Mouse (Mus musculus): ENCODE measurements around the gene Pkd1l2. TPM values are rescaled to one million over a fixed set of nuclear protein-coding genes. Genes with fewer than 3 reads are reported as not detected.

Gene Pkd1l2
- polyA plus RNA-seq, 1 experiment from 2014 or later, result not detected

- no peaks in the 10 kb centered on the region for H3K27me3 ChIP-seq (replicated peaks; ENCODE audit: control insufficient read depth, insufficient read depth, low read length)
- no peaks in the 10 kb centered on the region for H3K36me3 ChIP-seq (ENCODE audit: control insufficient read depth, insufficient read depth, low read length)
- H3K4me3 ChIP-seq (ENCODE audit: low read depth, low read length), result no peak overlapping the region
- H3K4me1 ChIP-seq (replicated peaks; ENCODE audit: control insufficient read depth, insufficient read depth, low read length), result 0 out of 2 replicates have a peak, but pooled peaks cover 7% of the 10 kb centered on the region
- H3K4me2 ChIP-seq (ENCODE audit: low read length), result peak overlapping the region; percentile 30
- H3K9me3 ChIP-seq (ENCODE audit: control insufficient read depth, low read length), result no peaks in the 10 kb centered on the region
- H3K27ac ChIP-seq (ENCODE audit: low read depth), result peak overlapping the region; percentile 72
- ATAC-seq (replicated peaks; ENCODE audit: low FRiP score, low TSS enrichment, low read depth), result peak; percentile 78
- peak; percentile 90 for DNase-seq (ENCODE audit: low spot score)
- no peak overlapping the region for H3K9ac ChIP-seq (ENCODE audit: low read length)
- 18% methylated on average over 13 of the region's 13 CpGs for WGBS
These were observed 33.6 kb upstream of the Pkd1l2 start for GRCm38 (mm10) chr8:117115676-117116446.

- peak overlapping the region; percentile 30; the same call in 1 of the 2 replicates for H3K4me2 ChIP-seq (ENCODE audit: low read length)
- WGBS, result 30% methylated on average over 6 of the region's 6 CpGs
- ATAC-seq (replicated peaks; ENCODE audit: low FRiP score, low TSS enrichment, low read depth) (no peak), DNase-seq (ENCODE audit: low spot score) (no peak)
- no peak overlapping the region for H3K9ac ChIP-seq (ENCODE audit: low read length)
- no peaks in the 10 kb centered on the region for H3K27me3 ChIP-seq (replicated peaks; ENCODE audit: control insufficient read depth, insufficient read depth, low read length)
- H3K4me1 ChIP-seq (replicated peaks; ENCODE audit: control insufficient read depth, insufficient read depth, low read length), result 0 out of 2 replicates have a peak, but pooled peaks cover 7% of the 10 kb centered on the region
- H3K9me3 ChIP-seq (ENCODE audit: control insufficient read depth, low read length), result no peaks in the 10 kb centered on the region
- H3K36me3 ChIP-seq (ENCODE audit: control insufficient read depth, insufficient read depth, low read length), result no peaks in the 10 kb centered on the region
- H3K4me3 ChIP-seq (ENCODE audit: low read depth, low read length), result no peak overlapping the region
- H3K27ac ChIP-seq (ENCODE audit: low read depth), result peak overlapping the region; percentile 72
These were observed 32.8 kb upstream of the Pkd1l2 start for GRCm38 (mm10) chr8:117115094-117115493.

- ATAC-seq (replicated peaks; ENCODE audit: low FRiP score, low TSS enrichment, low read depth), result no peak; the same call in 1 of the 2 replicates
- 0 out of 2 replicates have a peak, but pooled peaks cover 2% of the 10 kb centered on the region for H3K9me3 ChIP-seq (ENCODE audit: control insufficient read depth, low read length)
- 0 out of 2 replicates have a peak, but pooled peaks cover 7% of the 10 kb centered on the region for H3K4me1 ChIP-seq (replicated peaks; ENCODE audit: control insufficient read depth, insufficient read depth, low read length)
- no peak overlapping the region for H3K4me3 ChIP-seq (ENCODE audit: low read depth, low read length)
- no peak for DNase-seq (ENCODE audit: low spot score)
- no peak overlapping the region for H3K9ac ChIP-seq (ENCODE audit: low read length)
- WGBS, result 60% methylated on average over 8 of the region's 8 CpGs
- H3K36me3 ChIP-seq (ENCODE audit: control insufficient read depth, insufficient read depth, low read length), result no peaks in the 10 kb centered on the region
- H3K27ac ChIP-seq (ENCODE audit: low read depth), result no peak overlapping the region
- H3K27me3 ChIP-seq (replicated peaks; ENCODE audit: control insufficient read depth, insufficient read depth, low read length), result no peaks in the 10 kb centered on the region
- H3K4me2 ChIP-seq (ENCODE audit: low read length), result no peak overlapping the region
These were observed 30.0 kb upstream of the Pkd1l2 start for GRCm38 (mm10) chr8:117112261-117112660.

GRCm38 (mm10) chr8:117111641-117112040 lies 29.4 kb upstream of the Pkd1l2 start:
- 65% methylated on average over 3 of the region's 3 CpGs for WGBS
- DNase-seq (ENCODE audit: low spot score) (no peak), ATAC-seq (replicated peaks; ENCODE audit: low FRiP score, low TSS enrichment, low read depth) (no peak)
- 0 out of 2 replicates have a peak, but pooled peaks cover 7% of the 10 kb centered on the region for H3K4me1 ChIP-seq (replicated peaks; ENCODE audit: control insufficient read depth, insufficient read depth, low read length)
- 0 out of 2 replicates have a peak, but pooled peaks cover 2% of the 10 kb centered on the region for H3K9me3 ChIP-seq (ENCODE audit: control insufficient read depth, low read length)
- no peaks in the 10 kb centered on the region for H3K27me3 ChIP-seq (replicated peaks; ENCODE audit: control insufficient read depth, insufficient read depth, low read length)
- no peak overlapping the region for H3K27ac ChIP-seq (ENCODE audit: low read depth)
- no peak overlapping the region for H3K4me2 ChIP-seq (ENCODE audit: low read length)
- H3K4me3 ChIP-seq (ENCODE audit: low read depth, low read length), result no peak overlapping the region
- no peaks in the 10 kb centered on the region for H3K36me3 ChIP-seq (ENCODE audit: control insufficient read depth, insufficient read depth, low read length)
- no peak overlapping the region for H3K9ac ChIP-seq (ENCODE audit: low read length)

- DNase-seq (ENCODE audit: low spot score) (peak; percentile 73), ATAC-seq (replicated peaks; ENCODE audit: low FRiP score, low TSS enrichment, low read depth) (no peak)
- no peak overlapping the region for H3K9ac ChIP-seq (ENCODE audit: low read length)
- H3K36me3 ChIP-seq (ENCODE audit: control insufficient read depth, insufficient read depth, low read length), result no peaks in the 10 kb centered on the region
- no peaks in the 10 kb centered on the region for H3K4me1 ChIP-seq (replicated peaks; ENCODE audit: control insufficient read depth, insufficient read depth, low read length)
- 50% methylated on average over 16 of the region's 16 CpGs for WGBS
- no peaks in the 10 kb centered on the region for H3K27me3 ChIP-seq (replicated peaks; ENCODE audit: control insufficient read depth, insufficient read depth, low read length)
- no peak overlapping the region for H3K4me2 ChIP-seq (ENCODE audit: low read length)
- H3K9me3 ChIP-seq (ENCODE audit: control insufficient read depth, low read length), result 0 out of 2 replicates have a peak, but pooled peaks cover 2% of the 10 kb centered on the region
- H3K4me3 ChIP-seq (ENCODE audit: low read depth, low read length), result no peak overlapping the region
- H3K27ac ChIP-seq (ENCODE audit: low read depth), result no peak overlapping the region
These were observed 27.6 kb upstream of the Pkd1l2 start for GRCm38 (mm10) chr8:117109801-117110390.

GRCm38 (mm10) chr8:117109018-117109711 lies 26.9 kb upstream of the Pkd1l2 start:
- no peak for ATAC-seq (replicated peaks; ENCODE audit: low FRiP score, low TSS enrichment, low read depth)
- H3K36me3 ChIP-seq (ENCODE audit: control insufficient read depth, insufficient read depth, low read length), result no peaks in the 10 kb centered on the region

GRCm38 (mm10) chr8:117107533-117107932 lies 25.3 kb upstream of the Pkd1l2 start:
- 7% methylated on average over 9 of the region's 9 CpGs for WGBS

More at GRCm38 (mm10) chr8:117109018-117109711, 26.9 kb upstream of the Pkd1l2 start:
- Histone ChIP-seq H3K4me1 (replicated peaks; ENCODE audit: control insufficient read depth, insufficient read depth, low read length) (no peaks in the 10 kb centered on the region), H3K27me3 (replicated peaks; ENCODE audit: control insufficient read depth, insufficient read depth, low read length) (no peaks in the 10 kb centered on the region), H3K9me3 (ENCODE audit: control insufficient read depth, low read length) (0 out of 2 replicates have a peak, but pooled peaks cover 2% of the 10 kb centered on the region), H3K4me2 (ENCODE audit: low read length) (no peak overlapping the region), H3K4me3 (ENCODE audit: low read depth, low read length) (no peak overlapping the region), H3K9ac (ENCODE audit: low read length) (no peak overlapping the region), H3K27ac (ENCODE audit: low read depth) (no peak overlapping the region)
- DNase-seq (ENCODE audit: low spot score), result no peak
- 93% methylated on average over 19 of the region's 19 CpGs for WGBS

GRCm38 (mm10) chr8:117097564-117098191 lies 15.4 kb upstream of the Pkd1l2 start:
- no peak for DNase-seq (ENCODE audit: low spot score)
- H3K27ac ChIP-seq (ENCODE audit: low read depth), result peak overlapping the region; percentile 29
- peaks cover 7% of the 10 kb centered on the region; the same call in 1 of the 2 replicates for H3K9me3 ChIP-seq (ENCODE audit: control insufficient read depth, low read length)
- ATAC-seq (replicated peaks; ENCODE audit: low FRiP score, low TSS enrichment, low read depth), result 0 out of 2 replicates have a peak, but pooled peaks have one; percentile 38
- H3K4me3 ChIP-seq (ENCODE audit: low read depth, low read length), result no peak overlapping the region
- no peaks in the 10 kb centered on the region for H3K36me3 ChIP-seq (ENCODE audit: control insufficient read depth, insufficient read depth, low read length)
- peaks cover 21% of the 10 kb centered on the region for H3K4me1 ChIP-seq (replicated peaks; ENCODE audit: control insufficient read depth, insufficient read depth, low read length)
- no peak overlapping the region for H3K9ac ChIP-seq (ENCODE audit: low read length)
- WGBS, result 29% methylated on average over 11 of the region's 11 CpGs
- H3K27me3 ChIP-seq (replicated peaks; ENCODE audit: control insufficient read depth, insufficient read depth, low read length), result no peaks in the 10 kb centered on the region
- H3K4me2 ChIP-seq (ENCODE audit: low read length), result peak overlapping the region; percentile 32

More at GRCm38 (mm10) chr8:117107533-117107932, 25.3 kb upstream of the Pkd1l2 start:
- Histone ChIP-seq H3K27ac (ENCODE audit: low read depth) (no peak overlapping the region), H3K4me3 (ENCODE audit: low read depth, low read length) (no peak overlapping the region), H3K4me1 (replicated peaks; ENCODE audit: control insufficient read depth, insufficient read depth, low read length) (no peaks in the 10 kb centered on the region), H3K36me3 (ENCODE audit: control insufficient read depth, insufficient read depth, low read length) (no peaks in the 10 kb centered on the region), H3K9me3 (ENCODE audit: control insufficient read depth, low read length) (0 out of 2 replicates have a peak, but pooled peaks cover 2% of the 10 kb centered on the region), H3K9ac (ENCODE audit: low read length) (no peak overlapping the region), H3K4me2 (ENCODE audit: low read length) (no peak overlapping the region), H3K27me3 (replicated peaks; ENCODE audit: control insufficient read depth, insufficient read depth, low read length) (no peaks in the 10 kb centered on the region)
- ATAC-seq (replicated peaks; ENCODE audit: low FRiP score, low TSS enrichment, low read depth), result 0 out of 2 replicates have a peak, but pooled peaks have one; percentile 9
- DNase-seq (ENCODE audit: low spot score), result peak; percentile 88

All from intestine, embryonic 14.5 days (tissue).